Mouse (Mus musculus): Measurements from ENCODE around the gene Zfp385b. TPM values are rescaled to one million over a fixed set of nuclear protein-coding genes. Genes with fewer than 3 reads are reported as not detected.
A peak's percentile ranks its signal among the peaks of the same experiment; 100 is the strongest.

Gene Zfp385b
- polyA plus RNA-seq, 1 experiment from 2014 or later: 1.7 TPM

DNA sequence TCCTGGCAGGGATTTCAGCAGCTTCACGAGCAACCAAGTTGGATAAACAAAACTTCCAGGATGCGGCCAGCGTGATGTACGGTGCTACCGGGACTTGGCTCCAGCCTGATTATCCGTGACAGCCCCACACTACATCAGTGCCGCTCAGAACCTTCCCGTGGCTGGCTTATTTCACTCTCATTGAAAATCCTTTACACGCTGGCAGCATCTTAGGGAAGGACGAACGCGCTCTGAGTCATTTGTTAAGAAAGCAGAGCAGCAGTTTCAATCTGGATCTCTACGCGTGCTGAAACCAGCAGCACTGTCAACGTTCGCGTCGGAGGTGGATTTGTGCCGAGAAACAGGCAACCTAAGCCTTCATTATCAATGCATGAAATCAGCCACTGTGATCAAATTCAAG is 116.4 kb downstream of the Zfp385b start:
- Histone ChIP-seq H3K4me2 (peak overlapping the region; percentile 32), H3K4me3 (ENCODE audit: low read depth, low read length) (no peak overlapping the region), H3K4me1 (ENCODE audit: control insufficient read depth, insufficient read depth, low read length) (peaks cover 7% of the 10 kb centered on the region), H3K9ac (ENCODE audit: low read length) (0 out of 2 replicates have a peak overlapping the region, but pooled peaks have one; percentile 22), H3K27me3 (ENCODE audit: control insufficient read depth, insufficient read depth, low read length) (no peaks in the 10 kb centered on the region), H3K36me3 (ENCODE audit: control insufficient read depth, insufficient read depth, low read length) (no peaks in the 10 kb centered on the region), H3K9me3 (ENCODE audit: control insufficient read depth, low read length) (no peaks in the 10 kb centered on the region), H3K27ac (ENCODE audit: low read depth, low read length) (no peak overlapping the region)
- DNase-seq (ENCODE audit: low spot score, missing footprints) (peak; percentile 84), ATAC-seq (ENCODE audit: low FRiP score) (no peak)
- 55% methylated on average over 19 of the region's 19 CpGs for WGBS

DNA sequence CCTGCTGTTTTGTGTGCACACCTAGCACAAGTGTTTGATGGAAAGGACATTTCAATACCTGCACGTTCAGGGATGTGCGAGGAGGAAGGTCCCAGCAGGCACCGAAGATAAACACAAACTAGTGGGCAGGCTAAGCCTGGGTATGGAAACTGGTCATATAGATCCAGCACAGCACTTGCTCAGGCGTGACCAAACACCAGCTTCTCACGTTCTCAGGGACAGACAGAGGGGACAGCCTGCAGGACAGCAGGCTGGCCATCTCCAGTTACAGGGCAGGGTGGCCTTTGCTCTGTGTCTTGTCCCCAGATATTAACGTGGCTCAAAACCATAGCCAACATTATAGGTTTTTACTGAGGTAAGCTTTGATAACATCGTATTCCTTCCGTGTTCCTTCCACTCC is 128.3 kb downstream of the Zfp385b start:
- H3K9me3 ChIP-seq (ENCODE audit: control insufficient read depth, low read length): no peaks in the 10 kb centered on the region
- no peak overlapping the region for H3K4me2 ChIP-seq
- no peak for ATAC-seq (ENCODE audit: low FRiP score)
- H3K27ac ChIP-seq (ENCODE audit: low read depth, low read length): no peak overlapping the region
- WGBS: 73% methylated on average over 8 of the region's 8 CpGs
- H3K27me3 ChIP-seq (ENCODE audit: control insufficient read depth, insufficient read depth, low read length): no peaks in the 10 kb centered on the region
- no peak overlapping the region for H3K4me3 ChIP-seq (ENCODE audit: low read depth, low read length)
- DNase-seq (ENCODE audit: low spot score, missing footprints): peak; percentile 6
- H3K9ac ChIP-seq (ENCODE audit: low read length): no peak overlapping the region
- H3K36me3 ChIP-seq (ENCODE audit: control insufficient read depth, insufficient read depth, low read length): no peaks in the 10 kb centered on the region
- H3K4me1 ChIP-seq (ENCODE audit: control insufficient read depth, insufficient read depth, low read length): no peaks in the 10 kb centered on the region

DNA sequence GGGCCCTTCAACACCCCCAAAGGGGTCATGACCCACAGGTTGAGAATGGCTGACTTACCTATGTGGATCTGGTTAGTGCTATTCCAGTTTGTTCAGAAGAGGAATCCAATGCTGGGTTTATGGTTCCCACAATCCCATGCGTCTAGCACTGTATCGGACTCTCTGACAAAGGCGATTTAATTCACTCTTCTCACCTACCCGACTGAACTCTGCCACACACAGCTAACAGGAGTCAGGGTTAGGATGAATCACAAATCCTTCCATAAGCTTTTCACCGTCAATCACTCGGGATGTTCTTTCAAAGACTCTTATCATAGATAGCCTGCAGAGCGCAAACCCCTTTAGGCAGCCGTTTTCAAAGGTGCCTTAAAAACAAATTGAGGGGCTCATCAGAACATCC is 129.1 kb downstream of the Zfp385b start:
- peak; percentile 37 for DNase-seq (ENCODE audit: low spot score, missing footprints)
- Histone ChIP-seq H3K9ac (ENCODE audit: low read length) (no peak overlapping the region), H3K9me3 (ENCODE audit: control insufficient read depth, low read length) (no peaks in the 10 kb centered on the region), H3K4me3 (ENCODE audit: low read depth, low read length) (no peak overlapping the region), H3K4me1 (ENCODE audit: control insufficient read depth, insufficient read depth, low read length) (no peaks in the 10 kb centered on the region), H3K4me2 (no peak overlapping the region), H3K27ac (ENCODE audit: low read depth, low read length) (no peak overlapping the region), H3K36me3 (ENCODE audit: control insufficient read depth, insufficient read depth, low read length) (no peaks in the 10 kb centered on the region), H3K27me3 (ENCODE audit: control insufficient read depth, insufficient read depth, low read length) (no peaks in the 10 kb centered on the region)
- WGBS: 75% methylated on average over 8 of the region's 8 CpGs
- ATAC-seq (ENCODE audit: low FRiP score): no peak

DNA sequence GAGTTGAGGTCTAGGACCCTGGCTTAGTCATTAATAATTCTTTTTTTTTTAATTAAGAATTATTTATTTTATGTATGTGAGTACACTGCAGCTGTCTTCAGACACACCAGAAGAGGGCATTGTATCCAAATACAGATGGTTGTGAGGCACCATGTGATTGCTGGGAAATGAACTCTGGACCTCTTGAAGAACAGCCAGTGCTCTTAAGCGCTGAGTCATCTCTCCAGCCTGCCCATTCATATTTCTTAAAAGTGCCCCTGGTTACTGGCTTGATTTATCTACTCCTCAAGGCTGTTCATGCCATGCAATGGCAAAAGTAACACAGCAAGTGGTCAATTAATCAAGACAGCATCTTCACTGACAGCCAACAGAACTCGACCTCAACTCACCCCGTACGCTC is 130.8 kb downstream of the Zfp385b start:
- Histone ChIP-seq H3K27ac (ENCODE audit: low read depth, low read length) (no peak overlapping the region), H3K36me3 (ENCODE audit: control insufficient read depth, insufficient read depth, low read length) (no peaks in the 10 kb centered on the region), H3K9ac (ENCODE audit: low read length) (no peak overlapping the region), H3K9me3 (ENCODE audit: control insufficient read depth, low read length) (no peaks in the 10 kb centered on the region), H3K4me3 (ENCODE audit: low read depth, low read length) (no peak overlapping the region), H3K4me2 (no peak overlapping the region), H3K4me1 (ENCODE audit: control insufficient read depth, insufficient read depth, low read length) (no peaks in the 10 kb centered on the region), H3K27me3 (ENCODE audit: control insufficient read depth, insufficient read depth, low read length) (no peaks in the 10 kb centered on the region)
- no peak for ATAC-seq (ENCODE audit: low FRiP score)
- DNase-seq (ENCODE audit: low spot score, missing footprints): peak; percentile 67
- 90% methylated on average over 4 of the region's 4 CpGs for WGBS

DNA sequence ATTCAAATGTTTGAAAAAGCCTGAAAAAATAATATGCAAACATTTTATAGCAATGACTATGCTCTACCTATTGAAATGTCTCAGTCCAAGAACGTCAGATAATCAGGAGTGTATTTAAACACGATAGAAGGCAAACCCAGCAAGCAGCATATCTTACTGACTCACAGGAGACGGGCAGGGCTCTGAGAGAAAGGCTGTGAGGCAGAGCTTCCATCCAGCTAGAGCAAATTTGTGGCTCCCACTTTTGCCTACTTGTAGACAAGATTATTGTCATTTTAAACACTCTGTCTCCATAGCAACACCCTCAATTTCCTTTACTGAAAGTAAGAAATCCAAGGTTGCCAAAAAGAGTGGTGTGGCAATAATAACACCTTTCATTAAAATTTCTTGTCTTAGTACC is 135.4 kb downstream of the Zfp385b start:
- ATAC-seq (ENCODE audit: low FRiP score) (no peak), DNase-seq (ENCODE audit: low spot score, missing footprints) (no peak)
- Histone ChIP-seq H3K4me2 (no peak overlapping the region), H3K27ac (ENCODE audit: low read depth, low read length) (no peak overlapping the region), H3K9ac (ENCODE audit: low read length) (no peak overlapping the region), H3K36me3 (ENCODE audit: control insufficient read depth, insufficient read depth, low read length) (no peaks in the 10 kb centered on the region), H3K4me3 (ENCODE audit: low read depth, low read length) (no peak overlapping the region), H3K27me3 (ENCODE audit: control insufficient read depth, insufficient read depth, low read length) (no peaks in the 10 kb centered on the region), H3K9me3 (ENCODE audit: control insufficient read depth, low read length) (no peaks in the 10 kb centered on the region), H3K4me1 (ENCODE audit: control insufficient read depth, insufficient read depth, low read length) (no peaks in the 10 kb centered on the region)
- WGBS: 81% methylated on average over 3 of the region's 3 CpGs

DNA sequence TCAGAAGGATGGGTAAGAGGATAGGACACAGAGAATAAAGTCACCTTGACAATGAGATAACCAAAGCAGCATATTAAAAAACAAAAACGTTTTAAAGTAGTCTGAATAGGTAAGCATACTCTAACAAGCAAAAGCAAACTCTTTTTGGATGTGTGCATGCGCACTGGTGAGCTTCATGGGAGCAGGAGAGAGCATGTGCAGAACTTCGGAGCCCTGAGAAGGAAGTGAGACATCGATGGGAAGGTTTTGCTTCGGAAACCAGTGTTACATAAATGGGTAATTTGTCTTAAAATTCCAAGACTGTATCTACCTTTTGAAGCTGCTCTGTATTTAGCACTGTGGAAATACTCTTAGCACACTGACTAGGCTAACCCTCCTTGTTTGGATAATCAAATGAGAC is 137.2 kb downstream of the Zfp385b start:
- Histone ChIP-seq H3K9ac (ENCODE audit: low read length) (no peak overlapping the region), H3K36me3 (ENCODE audit: control insufficient read depth, insufficient read depth, low read length) (no peaks in the 10 kb centered on the region), H3K27me3 (ENCODE audit: control insufficient read depth, insufficient read depth, low read length) (no peaks in the 10 kb centered on the region), H3K4me3 (ENCODE audit: low read depth, low read length) (no peak overlapping the region), H3K4me2 (no peak overlapping the region), H3K4me1 (ENCODE audit: control insufficient read depth, insufficient read depth, low read length) (no peaks in the 10 kb centered on the region), H3K27ac (ENCODE audit: low read depth, low read length) (no peak overlapping the region), H3K9me3 (ENCODE audit: control insufficient read depth, low read length) (no peaks in the 10 kb centered on the region)
- 86% methylated on average over 5 of the region's 5 CpGs for WGBS
- ATAC-seq (ENCODE audit: low FRiP score) (no peak), DNase-seq (ENCODE audit: low spot score, missing footprints) (no peak)

DNA sequence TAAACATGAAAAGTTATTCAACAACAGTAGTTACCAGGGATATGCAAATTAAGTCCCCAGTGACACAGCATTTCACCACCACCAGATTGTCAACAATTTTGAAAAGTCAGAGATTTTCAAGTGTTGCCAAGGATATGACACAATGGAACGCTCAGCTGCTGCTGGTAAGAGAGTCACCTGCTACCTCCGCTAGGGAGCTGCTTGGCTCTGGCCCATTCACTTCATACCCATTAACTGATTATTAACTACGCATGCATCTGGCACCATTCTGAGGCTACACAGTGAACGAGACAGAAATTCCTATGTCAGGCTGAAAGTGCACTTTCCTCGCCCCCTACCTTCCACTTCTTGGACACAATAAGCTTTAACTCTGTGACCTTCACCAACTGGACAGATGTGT is 137.7 kb downstream of the Zfp385b start:
- no peak for ATAC-seq (ENCODE audit: low FRiP score)
- no peaks in the 10 kb centered on the region for H3K36me3 ChIP-seq (ENCODE audit: control insufficient read depth, insufficient read depth, low read length)
- no peak overlapping the region for H3K27ac ChIP-seq (ENCODE audit: low read depth, low read length)
- no peaks in the 10 kb centered on the region for H3K9me3 ChIP-seq (ENCODE audit: control insufficient read depth, low read length)
- no peaks in the 10 kb centered on the region for H3K27me3 ChIP-seq (ENCODE audit: control insufficient read depth, insufficient read depth, low read length)
- 76% methylated on average over 5 of the region's 5 CpGs for WGBS
- no peak overlapping the region for H3K4me3 ChIP-seq (ENCODE audit: low read depth, low read length)
- H3K4me2 ChIP-seq: no peak overlapping the region
- no peak for DNase-seq (ENCODE audit: low spot score, missing footprints)
- no peaks in the 10 kb centered on the region for H3K4me1 ChIP-seq (ENCODE audit: control insufficient read depth, insufficient read depth, low read length)
- H3K9ac ChIP-seq (ENCODE audit: low read length): no peak overlapping the region

DNA sequence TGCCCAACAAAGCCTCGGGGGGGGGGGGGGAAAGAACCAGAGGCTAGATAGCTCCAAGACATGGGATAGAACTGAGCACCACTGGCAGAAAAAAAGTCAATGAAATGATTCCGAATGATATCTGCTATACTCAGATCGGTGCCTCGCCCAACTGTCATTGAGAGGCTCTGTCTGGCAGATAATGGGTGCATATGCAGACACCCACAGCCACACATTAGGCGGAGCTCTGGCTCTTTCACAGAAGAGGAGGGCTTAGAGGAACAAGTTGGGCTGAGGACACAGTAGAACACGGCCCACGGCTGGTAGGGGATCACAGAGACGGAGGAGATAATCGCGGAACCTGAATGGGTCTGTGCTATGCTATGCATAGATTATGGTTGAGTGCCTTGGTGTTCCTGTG is 145.7 kb downstream of the Zfp385b start:
- Histone ChIP-seq H3K4me1 (ENCODE audit: control insufficient read depth, insufficient read depth, low read length) (no peaks in the 10 kb centered on the region), H3K9me3 (ENCODE audit: control insufficient read depth, low read length) (no peaks in the 10 kb centered on the region), H3K36me3 (ENCODE audit: control insufficient read depth, insufficient read depth, low read length) (no peaks in the 10 kb centered on the region), H3K9ac (ENCODE audit: low read length) (no peak overlapping the region), H3K4me3 (ENCODE audit: low read depth, low read length) (no peak overlapping the region), H3K27ac (ENCODE audit: low read depth, low read length) (no peak overlapping the region), H3K27me3 (ENCODE audit: control insufficient read depth, insufficient read depth, low read length) (no peaks in the 10 kb centered on the region), H3K4me2 (no peak overlapping the region)
- DNase-seq (ENCODE audit: low spot score, missing footprints) (no peak), ATAC-seq (ENCODE audit: low FRiP score) (no peak)
- 84% methylated on average over 10 of the region's 10 CpGs for WGBS

DNA sequence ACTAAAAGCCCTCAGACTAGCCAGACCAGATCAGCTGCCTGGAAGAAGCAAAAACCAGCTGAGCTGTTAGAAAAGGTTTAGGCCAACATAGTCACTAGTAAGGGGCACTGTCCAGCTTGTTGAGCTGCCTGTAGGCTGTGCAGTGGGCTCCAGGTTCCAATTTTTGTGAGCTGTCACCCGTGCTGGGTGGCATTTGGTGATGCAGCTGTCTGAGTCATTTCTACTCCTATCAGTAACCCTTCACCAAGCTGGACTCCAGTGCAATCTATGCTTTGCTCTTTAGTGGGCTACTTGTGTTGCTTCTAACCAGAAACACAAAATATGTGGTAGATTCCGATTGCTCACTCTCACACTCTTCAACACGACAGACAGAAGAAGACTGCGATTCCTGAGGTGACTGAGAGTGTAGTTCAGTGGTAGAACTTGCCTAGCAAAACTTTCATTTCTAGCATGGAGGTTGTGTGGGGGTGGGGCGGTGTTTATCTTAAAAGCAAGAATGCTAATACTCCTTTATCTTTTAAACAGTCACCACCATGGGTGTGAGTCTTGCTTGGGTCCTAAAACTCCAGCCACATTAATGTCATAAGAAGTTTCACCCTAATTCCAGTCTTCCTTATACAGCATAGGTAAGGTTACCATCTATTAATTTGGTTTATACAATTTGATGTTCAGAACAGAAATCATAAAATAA is 147.1 kb downstream of the Zfp385b start:
- no peaks in the 10 kb centered on the region for H3K4me1 ChIP-seq (ENCODE audit: control insufficient read depth, insufficient read depth, low read length)
- no peak overlapping the region for H3K27ac ChIP-seq (ENCODE audit: low read depth, low read length)
- no peak overlapping the region for H3K4me3 ChIP-seq (ENCODE audit: low read depth, low read length)
- ATAC-seq (ENCODE audit: low FRiP score): no peak
- 95% methylated on average over 5 of the region's 5 CpGs for WGBS
- no peak overlapping the region for H3K4me2 ChIP-seq
- no peaks in the 10 kb centered on the region for H3K27me3 ChIP-seq (ENCODE audit: control insufficient read depth, insufficient read depth, low read length)
- no peaks in the 10 kb centered on the region for H3K36me3 ChIP-seq (ENCODE audit: control insufficient read depth, insufficient read depth, low read length)
- H3K9me3 ChIP-seq (ENCODE audit: control insufficient read depth, low read length): no peaks in the 10 kb centered on the region
- no peak overlapping the region for H3K9ac ChIP-seq (ENCODE audit: low read length)
- DNase-seq (ENCODE audit: low spot score, missing footprints): no peak

All from midbrain, embryonic 11.5 days (tissue).